Mouse (Mus musculus) layer of hippocampus, postnatal 25 days (tissue): ENCODE measurements around the gene Herc6. TPM values are rescaled to one million over a fixed set of nuclear protein-coding genes. Genes with fewer than 3 reads are reported as not detected.

Source experiments
- DNase-seq, 2 experiments: peaks; one replicate each; pipeline ENCODE4 v3.0.0; 2022; ENCODE audit warnings: mixed read lengths in 2 of 2, low spot score in 1 of 2; ENCODE audit errors: extremely low spot score in 1 of 2
- total RNA-seq, 2 experiments: library from RNA; stranded (reverse); gene quantifications; 2 replicates each; pipeline ENCODE4 v1.2.3; 2021

Gene Herc6
- total RNA-seq, 2 experiments from 2014 or later = 4.2 to 4.3 TPM

- DNase-seq = no peak
Measured at GRCm38 (mm10) chr6:57711726-57712125, 130.9 kb downstream of the Herc6 start.

Other genes starting within 250 kb of the Herc6 start
- gene Vmn1r17, start 217.3 kb upstream of the Herc6 start, total RNA-seq = not detected
- under 1 TPM in 1 of 2 experiments, not detected in 1; 0.05 TPM for gene Vmn1r18, start 185.2 kb upstream of the Herc6 start, total RNA-seq
- not detected for gene Vmn1r19, start 177.2 kb upstream of the Herc6 start, total RNA-seq
- gene Vmn1r20, start 152.1 kb upstream of the Herc6 start, total RNA-seq = not detected
- gene Ppm1k, start 45.5 kb upstream of the Herc6 start, total RNA-seq = 10 to 100 TPM; 65.7 to 69.1 TPM
- gene Pyurf, start 111.1 kb downstream of the Herc6 start, total RNA-seq = 1 to 10 TPM; 8.4 TPM
- 10 to 100 TPM; 88.1 to 93.9 TPM for gene Lancl2, start 121.5 kb downstream of the Herc6 start, total RNA-seq
- 10 to 100 TPM; 68.7 to 70.4 TPM for gene Vopp1, start 244.2 kb downstream of the Herc6 start, total RNA-seq